Mouse (Mus musculus): Measurements from ENCODE around the gene Gfi1. TPM values are rescaled to one million over a fixed set of nuclear protein-coding genes. Genes with fewer than 3 reads are reported as not detected.
A peak's percentile ranks its signal among the peaks of the same experiment; 100 is the strongest.

Gfi1 gene
- polyA plus RNA-seq, 1 experiment from 2014 or later = not detected

DNA sequence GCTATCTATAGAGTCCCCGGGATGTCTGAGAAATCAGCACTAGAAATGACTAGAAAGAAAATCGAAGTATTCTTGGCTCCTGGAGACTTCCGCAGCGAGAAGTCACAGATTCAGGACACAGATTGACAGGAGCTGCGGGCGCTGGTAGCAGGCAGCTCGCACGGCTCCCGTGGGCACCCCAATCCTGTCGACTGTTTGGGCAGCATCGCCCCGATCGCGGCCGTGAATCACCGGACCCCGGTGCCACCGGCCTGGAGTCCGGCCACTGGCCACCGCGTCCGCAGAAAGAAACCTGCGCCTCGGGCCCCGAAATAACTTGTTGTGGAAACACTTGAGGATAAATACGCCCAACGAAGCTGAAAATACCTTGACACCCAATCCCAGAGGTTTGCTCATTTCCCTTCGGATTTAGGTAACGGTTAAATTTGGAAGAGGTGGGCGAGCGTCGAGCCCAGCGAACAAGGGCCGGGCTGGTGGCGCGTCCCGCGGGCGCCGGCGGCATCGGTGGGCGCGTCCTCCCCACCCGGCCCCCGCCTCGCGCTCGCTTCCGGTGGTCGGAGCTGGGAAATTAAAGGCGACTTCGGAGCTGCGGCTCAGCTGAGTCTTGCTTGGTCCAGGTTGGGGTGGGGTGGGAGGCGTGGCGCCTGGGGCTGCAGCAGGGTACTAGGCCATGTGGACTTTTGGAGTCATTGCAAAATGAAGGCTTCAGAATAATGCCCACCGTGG is 608 bp upstream of the Gfi1 start:
- Histone ChIP-seq H3K4me3 (ENCODE audit: low read depth, low read length) (peak overlapping the region; percentile 28), H3K27ac (ENCODE audit: low read length) (no peak overlapping the region), H3K4me2 (replicated peaks; ENCODE audit: low read depth, low read length) (peak overlapping the region; percentile 43), H3K27me3 (ENCODE audit: control insufficient read depth, insufficient read depth, low read length) (peaks cover 46% of the 10 kb centered on the region), H3K36me3 (ENCODE audit: control insufficient read depth, insufficient read depth, low read length) (no peaks in the 10 kb centered on the region), H3K9me3 (ENCODE audit: control insufficient read depth, low read depth, low read length) (no peaks in the 10 kb centered on the region), H3K4me1 (ENCODE audit: control insufficient read depth, insufficient read depth, low read length) (peaks cover 39% of the 10 kb centered on the region), H3K9ac (replicated peaks; ENCODE audit: low read depth, low read length) (no peak overlapping the region)
- WGBS = under 1% methylated on average over 57 of the region's 57 CpGs
- no peak for ATAC-seq (ENCODE audit: insufficient number of reproducible peaks, insufficient read depth, low FRiP score, low read depth)

DNA sequence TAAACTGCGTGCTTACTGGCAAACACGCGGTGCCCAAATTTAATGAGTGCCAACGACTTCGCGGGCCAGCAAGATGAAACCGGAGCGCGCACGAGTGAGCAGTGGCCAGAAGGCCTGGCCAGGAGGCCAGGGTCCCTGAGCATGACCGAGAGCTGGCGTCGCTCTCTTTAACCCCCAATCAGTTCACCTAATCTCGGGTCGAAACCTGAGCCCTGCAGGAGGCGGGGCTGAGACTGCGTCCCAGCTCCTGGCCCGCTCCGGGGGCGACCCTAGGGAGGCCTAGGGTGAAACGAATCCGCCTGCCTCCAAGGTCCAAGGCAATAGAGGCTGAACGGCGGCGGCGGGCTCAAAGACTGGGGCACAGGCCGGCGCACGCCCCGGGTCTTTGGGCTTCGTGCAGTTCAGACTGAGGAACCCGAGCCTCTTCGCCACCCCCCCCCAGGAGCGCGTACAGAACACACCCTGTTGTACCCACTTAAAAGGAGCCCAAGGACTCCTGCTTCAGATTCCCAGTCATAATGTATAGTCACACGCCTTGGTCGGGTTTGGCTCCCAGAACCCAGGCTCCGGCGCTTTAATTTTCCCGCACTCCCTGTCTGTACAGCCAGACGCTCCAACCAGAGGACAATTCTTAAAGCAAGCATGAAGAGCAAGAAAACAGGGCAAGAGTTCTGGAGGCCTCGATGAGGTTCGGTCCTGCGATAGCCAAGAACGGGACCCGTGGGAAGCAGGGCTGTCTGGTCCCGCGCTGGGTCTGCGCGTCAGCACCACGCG is 988 bp downstream of the Gfi1 start:
- Histone ChIP-seq H3K9me3 (ENCODE audit: control insufficient read depth, low read depth, low read length) (no peaks in the 10 kb centered on the region), H3K36me3 (ENCODE audit: control insufficient read depth, insufficient read depth, low read length) (no peaks in the 10 kb centered on the region), H3K4me3 (ENCODE audit: low read depth, low read length) (peak overlapping the region; percentile 28), H3K4me1 (ENCODE audit: control insufficient read depth, insufficient read depth, low read length) (peaks cover 44% of the 10 kb centered on the region), H3K9ac (replicated peaks; ENCODE audit: low read depth, low read length) (no peak overlapping the region), H3K4me2 (replicated peaks; ENCODE audit: low read depth, low read length) (peak overlapping the region; percentile 43), H3K27ac (ENCODE audit: low read length) (no peak overlapping the region), H3K27me3 (ENCODE audit: control insufficient read depth, insufficient read depth, low read length) (peaks cover 58% of the 10 kb centered on the region)
- ATAC-seq (ENCODE audit: insufficient number of reproducible peaks, insufficient read depth, low FRiP score, low read depth) = peak; percentile 18
- WGBS = 2% methylated on average over 52 of the region's 52 CpGs

DNA sequence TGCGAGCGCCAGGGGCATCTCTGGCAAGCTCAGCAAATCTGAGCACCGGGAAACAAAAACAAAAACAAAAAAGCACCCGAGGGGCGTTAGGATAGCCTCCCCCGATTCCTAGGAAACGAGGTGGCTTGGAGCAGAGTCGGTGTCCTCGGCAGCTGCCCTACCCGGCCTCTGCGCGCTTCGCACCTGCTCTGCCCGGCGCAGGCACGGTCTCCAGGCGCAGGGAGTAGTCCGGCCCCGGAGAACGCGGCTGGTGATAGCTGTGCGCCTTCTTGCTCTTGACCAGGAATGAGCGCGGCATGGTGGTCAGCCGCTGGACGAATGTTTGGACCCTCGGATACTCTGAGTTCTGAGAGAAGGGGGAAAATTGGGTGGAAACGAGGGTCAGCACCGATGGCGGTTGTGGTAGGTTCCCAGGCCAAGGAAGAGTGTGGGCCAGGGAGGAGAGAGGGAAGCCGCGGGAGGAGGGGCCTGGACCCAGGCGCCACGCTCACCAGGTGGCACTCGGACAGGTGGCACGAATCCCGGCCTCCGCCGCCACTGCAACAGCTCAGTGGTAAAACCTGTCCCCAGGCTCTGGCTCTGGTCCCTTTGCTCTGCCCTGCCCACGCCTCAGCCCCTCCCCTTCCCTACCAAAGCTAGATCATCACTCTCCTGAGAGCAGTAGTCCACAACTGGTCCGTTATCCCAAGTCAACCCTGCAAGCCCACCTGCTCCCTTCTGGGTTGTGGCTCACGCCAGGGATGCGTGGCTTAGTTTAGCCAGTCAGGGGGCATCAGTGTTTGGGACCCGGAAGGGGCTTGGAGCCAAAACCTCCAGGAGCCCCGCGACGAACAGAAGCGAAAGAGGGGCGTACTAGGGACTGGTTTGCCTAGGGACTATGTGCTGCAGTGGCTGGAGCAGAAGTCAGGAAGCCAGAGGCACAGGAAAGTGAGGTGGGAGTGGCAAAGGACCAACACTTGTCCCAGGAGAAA is 2.0 kb downstream of the Gfi1 start:
- H3K27ac ChIP-seq (ENCODE audit: low read length) = no peak overlapping the region
- 0 out of 2 replicates have a peak, but pooled peaks have one; percentile 19 for ATAC-seq (ENCODE audit: insufficient number of reproducible peaks, insufficient read depth, low FRiP score, low read depth)
- WGBS = under 1% methylated on average over 46 of the region's 49 CpGs
- H3K9me3 ChIP-seq (ENCODE audit: control insufficient read depth, low read depth, low read length) = no peaks in the 10 kb centered on the region
- no peak overlapping the region for H3K9ac ChIP-seq (replicated peaks; ENCODE audit: low read depth, low read length)
- H3K4me3 ChIP-seq (ENCODE audit: low read depth, low read length) = peak overlapping the region; percentile 15
- no peaks in the 10 kb centered on the region for H3K36me3 ChIP-seq (ENCODE audit: control insufficient read depth, insufficient read depth, low read length)
- H3K27me3 ChIP-seq (ENCODE audit: control insufficient read depth, insufficient read depth, low read length) = peaks cover 57% of the 10 kb centered on the region
- peaks cover 44% of the 10 kb centered on the region for H3K4me1 ChIP-seq (ENCODE audit: control insufficient read depth, insufficient read depth, low read length)
- peak overlapping the region; percentile 28 for H3K4me2 ChIP-seq (replicated peaks; ENCODE audit: low read depth, low read length)

DNA sequence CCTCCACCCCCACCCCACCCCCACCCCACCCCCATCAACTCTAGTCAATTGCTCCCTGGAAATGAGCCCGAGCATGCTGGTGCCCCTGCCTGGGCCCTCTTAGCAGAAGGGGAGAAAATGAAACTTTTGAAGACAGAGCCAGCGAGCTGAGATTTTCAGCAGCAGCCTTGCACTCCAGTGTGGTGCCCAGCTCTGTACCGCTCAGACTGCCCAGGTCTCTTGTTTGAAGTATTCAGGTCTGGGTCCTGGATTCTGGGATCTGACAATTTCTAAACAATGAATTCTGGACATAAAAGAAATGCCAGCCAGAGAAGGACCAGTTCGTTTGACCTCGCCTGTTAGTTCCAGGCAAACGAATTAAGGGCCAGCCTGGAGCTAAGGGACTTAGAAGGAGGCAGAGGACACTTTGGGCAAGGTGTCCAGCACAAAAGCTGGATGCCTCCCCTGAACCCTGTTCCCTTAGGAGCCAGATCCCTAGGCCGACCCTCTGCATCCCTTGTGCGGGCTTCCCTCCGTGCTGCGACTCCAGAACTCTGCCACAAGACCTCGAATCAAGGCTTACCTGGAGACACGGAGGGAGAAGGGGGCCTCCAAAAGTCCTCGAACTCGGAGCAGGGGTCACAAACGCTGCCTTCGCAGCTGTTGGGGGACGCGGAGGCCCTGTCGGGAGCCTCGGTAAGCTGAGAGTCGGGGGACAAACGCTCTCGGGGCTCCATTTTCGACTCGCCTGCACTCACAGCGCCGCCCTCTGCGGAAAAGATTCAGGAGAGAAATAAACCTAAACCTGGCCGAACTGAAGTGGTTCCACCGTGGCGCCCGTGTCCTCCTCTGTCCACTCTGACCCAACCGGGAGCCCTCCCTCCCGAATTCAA is 2.9 kb downstream of the Gfi1 start:
- peaks cover 44% of the 10 kb centered on the region for H3K4me1 ChIP-seq (ENCODE audit: control insufficient read depth, insufficient read depth, low read length)
- H3K9me3 ChIP-seq (ENCODE audit: control insufficient read depth, low read depth, low read length) = no peaks in the 10 kb centered on the region
- 2% methylated on average over 34 of the region's 34 CpGs for WGBS

DNA sequence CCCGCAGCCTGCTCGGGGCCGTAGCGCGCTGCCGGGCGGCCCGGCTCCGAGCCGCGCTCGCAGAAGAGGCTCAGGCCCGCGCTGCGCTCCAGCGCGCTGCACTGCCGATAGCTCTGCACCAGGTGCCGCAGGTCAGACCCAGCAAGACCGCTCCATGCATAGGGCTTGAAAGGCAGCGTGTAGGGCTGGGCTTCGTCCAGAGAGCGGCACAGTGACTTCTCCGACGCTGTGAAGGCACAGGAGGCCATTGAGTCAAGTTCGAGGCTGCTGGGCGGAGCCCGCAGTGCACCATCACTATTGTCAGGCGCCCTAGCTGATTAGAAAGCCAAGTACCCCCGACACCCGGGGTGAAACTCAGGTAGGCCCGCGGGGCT is 4.2 kb downstream of the Gfi1 start:
- no peaks in the 10 kb centered on the region for H3K36me3 ChIP-seq (ENCODE audit: control insufficient read depth, insufficient read depth, low read length)
- WGBS = under 1% methylated on average over 33 of the region's 33 CpGs
- no peak for ATAC-seq (ENCODE audit: insufficient number of reproducible peaks, insufficient read depth, low FRiP score, low read depth)
- no peak overlapping the region for H3K9ac ChIP-seq (replicated peaks; ENCODE audit: low read depth, low read length)
- peak overlapping the region; percentile 60 for H3K4me2 ChIP-seq (replicated peaks; ENCODE audit: low read depth, low read length)
- H3K4me1 ChIP-seq (ENCODE audit: control insufficient read depth, insufficient read depth, low read length) = peaks cover 42% of the 10 kb centered on the region
- no peaks in the 10 kb centered on the region for H3K9me3 ChIP-seq (ENCODE audit: control insufficient read depth, low read depth, low read length)
- no peak overlapping the region for H3K27ac ChIP-seq (ENCODE audit: low read length)
- peak overlapping the region; percentile 32 for H3K4me3 ChIP-seq (ENCODE audit: low read depth, low read length)
- peaks cover 45% of the 10 kb centered on the region for H3K27me3 ChIP-seq (ENCODE audit: control insufficient read depth, insufficient read depth, low read length)

More for the DNA sequence above, 2.9 kb downstream of the Gfi1 start:
- Histone ChIP-seq H3K4me3 (ENCODE audit: low read depth, low read length) (peak overlapping the region; percentile 7), H3K4me2 (replicated peaks; ENCODE audit: low read depth, low read length) (peak overlapping the region; percentile 28), H3K9ac (replicated peaks; ENCODE audit: low read depth, low read length) (no peak overlapping the region), H3K36me3 (ENCODE audit: control insufficient read depth, insufficient read depth, low read length) (no peaks in the 10 kb centered on the region), H3K27ac (ENCODE audit: low read length) (no peak overlapping the region), H3K27me3 (ENCODE audit: control insufficient read depth, insufficient read depth, low read length) (peaks cover 51% of the 10 kb centered on the region)
- ATAC-seq (ENCODE audit: insufficient number of reproducible peaks, insufficient read depth, low FRiP score, low read depth) = no peak

DNA sequence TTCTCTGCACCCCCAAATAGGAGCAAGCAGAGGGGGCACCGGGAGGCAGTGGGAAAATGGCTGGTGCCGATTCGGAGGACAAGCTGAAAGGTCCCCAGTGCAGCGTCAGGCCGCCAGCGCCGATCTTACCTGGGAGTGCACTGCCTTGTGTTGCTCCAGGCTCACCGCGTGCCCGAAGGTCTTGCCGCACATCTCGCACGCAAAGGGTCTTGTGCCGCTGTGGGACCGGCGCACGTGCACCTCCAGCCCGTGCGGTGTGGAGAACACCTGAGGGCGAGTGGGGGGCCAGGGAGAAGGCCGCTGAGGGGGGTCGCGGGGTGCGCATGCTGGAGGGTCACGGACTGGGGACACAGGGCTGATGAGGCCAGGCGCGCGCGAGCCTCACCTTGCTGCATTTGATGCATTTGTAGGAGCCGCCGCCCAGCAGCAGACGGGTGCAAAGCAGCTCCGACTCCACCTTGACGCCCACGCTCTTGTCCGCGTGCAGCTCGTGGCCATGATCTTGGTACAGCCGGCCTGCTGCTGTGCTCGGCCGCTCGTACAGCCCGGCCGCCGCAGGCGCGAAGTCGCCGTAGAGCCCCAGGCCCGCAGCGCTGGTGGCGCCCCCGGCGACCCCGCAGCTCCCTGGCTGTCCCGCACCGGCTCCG is 4.7 kb downstream of the Gfi1 start:
- 2% methylated on average over 58 of the region's 58 CpGs for WGBS
- no peaks in the 10 kb centered on the region for H3K9me3 ChIP-seq (ENCODE audit: control insufficient read depth, low read depth, low read length)
- H3K4me1 ChIP-seq (ENCODE audit: control insufficient read depth, insufficient read depth, low read length) = peaks cover 38% of the 10 kb centered on the region
- peak overlapping the region; percentile 32 for H3K4me3 ChIP-seq (ENCODE audit: low read depth, low read length)
- peak overlapping the region; percentile 60 for H3K4me2 ChIP-seq (replicated peaks; ENCODE audit: low read depth, low read length)
- H3K36me3 ChIP-seq (ENCODE audit: control insufficient read depth, insufficient read depth, low read length) = no peaks in the 10 kb centered on the region
- no peak overlapping the region for H3K27ac ChIP-seq (ENCODE audit: low read length)
- no peak for ATAC-seq (ENCODE audit: insufficient number of reproducible peaks, insufficient read depth, low FRiP score, low read depth)
- H3K27me3 ChIP-seq (ENCODE audit: control insufficient read depth, insufficient read depth, low read length) = peaks cover 45% of the 10 kb centered on the region
- H3K9ac ChIP-seq (replicated peaks; ENCODE audit: low read depth, low read length) = no peak overlapping the region; the same call in 1 of the 2 replicates

DNA sequence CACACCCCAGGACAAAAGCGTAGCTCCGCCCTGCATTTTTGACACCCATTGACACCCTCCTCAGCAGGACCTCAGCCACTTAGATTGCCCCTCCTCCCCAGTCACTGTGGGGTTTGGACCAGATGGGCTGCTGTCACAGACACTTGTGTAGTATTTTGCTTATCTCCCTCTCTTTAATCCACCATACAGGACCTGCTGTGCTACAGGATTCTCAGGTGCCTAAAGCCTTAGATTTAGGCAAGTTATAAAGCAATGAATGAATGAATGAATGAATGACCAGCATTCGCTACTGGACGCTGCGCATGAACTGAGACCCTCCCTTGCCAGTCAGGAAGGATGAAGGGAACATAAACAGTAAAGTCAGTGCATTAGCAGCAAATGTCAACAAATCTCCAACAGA is 5.3 kb downstream of the Gfi1 start:
- Histone ChIP-seq H3K27me3 (ENCODE audit: control insufficient read depth, insufficient read depth, low read length) (peaks cover 40% of the 10 kb centered on the region), H3K27ac (ENCODE audit: low read length) (no peak overlapping the region), H3K9me3 (ENCODE audit: control insufficient read depth, low read depth, low read length) (no peaks in the 10 kb centered on the region), H3K4me1 (ENCODE audit: control insufficient read depth, insufficient read depth, low read length) (peaks cover 33% of the 10 kb centered on the region), H3K36me3 (ENCODE audit: control insufficient read depth, insufficient read depth, low read length) (no peaks in the 10 kb centered on the region), H3K4me2 (replicated peaks; ENCODE audit: low read depth, low read length) (peak overlapping the region; percentile 60; the same call in 1 of the 2 replicates), H3K4me3 (ENCODE audit: low read depth, low read length) (no peak overlapping the region), H3K9ac (replicated peaks; ENCODE audit: low read depth, low read length) (no peak overlapping the region)
- ATAC-seq (ENCODE audit: insufficient number of reproducible peaks, insufficient read depth, low FRiP score, low read depth) = no peak
- WGBS = 3% methylated on average over 5 of the region's 5 CpGs

All from stomach, embryonic 14.5 days (tissue).